Mouse (Mus musculus) kidney, adult 2 months (tissue): ENCODE data around the gene Apobec4.

Experiments used
- CTCF ChIP-seq: fragments of 200-500 bp; conservative IDR thresholded peaks from 2 replicates; pipeline ENCODE4 v1.5.1; 2011; ENCODE audit warnings: low read depth, mild to moderate bottlenecking, control low read depth, low read length, moderate library complexity, mixed read lengths; ENCODE audit not compliant: insufficient read depth, insufficient read length
- POLR2A ChIP-seq: fragments of 200-500 bp; IDR thresholded peaks from one replicate; pipeline ENCODE4 v1.6.1; 2011; ENCODE audit warnings: low read depth, low read length, control low read depth

- TF ChIP-seq POLR2A (no peak), CTCF (no peak)
Observed at GRCm38 (mm10) chr1:152727604-152728236, 22.6 kb upstream of the Apobec4 start.
